Mouse (Mus musculus): Measurements from ENCODE around the gene Stpg2. TPM values are rescaled to one million over a fixed set of nuclear protein-coding genes. Genes with fewer than 3 reads are reported as not detected.

Gene Stpg2
- total RNA-seq (2023; ENCODE audit: inconsistent age) = 0.26 to 0.48 TPM (median 0.37 TPM) in 4 replicates

DNA sequence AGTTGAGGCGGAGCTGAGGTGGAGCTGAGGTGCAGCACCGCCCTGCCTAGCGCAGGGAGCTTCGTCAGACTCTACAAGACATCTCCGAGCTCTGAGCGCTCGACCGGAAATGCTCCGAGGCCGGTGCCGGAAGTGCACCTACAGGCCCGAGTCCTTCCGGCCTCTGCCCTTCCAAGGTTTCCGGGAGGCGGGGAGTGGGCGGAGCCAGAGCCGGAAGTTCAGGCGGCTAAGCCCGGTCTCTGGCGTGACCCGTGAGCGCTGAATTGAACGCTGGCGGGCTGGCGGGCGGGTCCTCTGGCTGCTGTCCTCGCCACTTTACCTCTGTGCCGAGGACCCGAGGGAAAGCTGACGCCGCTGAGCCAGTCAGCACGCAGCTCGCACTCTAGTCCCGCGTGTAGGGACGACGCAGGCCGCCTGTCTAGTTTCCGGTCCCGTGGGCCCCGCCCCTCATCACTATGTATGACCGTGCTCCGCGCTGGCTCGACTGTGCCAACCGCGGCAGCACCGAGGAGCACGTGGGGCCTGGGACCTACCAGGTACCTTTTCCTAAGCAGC lies at the start of gene Stpg2:
Stpg2 (plus strand) TSS at position 251 of the 555 bp plus-strand sequence.

Other genes with a start within 250 kb of the Stpg2 start
- 62.1 to 74.6 TPM (median 70.5 TPM) in 4 replicates for gene Rap1gds1, start 130.5 kb upstream of the Stpg2 start, total RNA-seq (2023; ENCODE audit: inconsistent age)